Mouse (Mus musculus) ES-E14 (cell line): ENCODE measurements around the gene Zfp963. TPM values are rescaled to one million over a fixed set of nuclear protein-coding genes. Genes with fewer than 3 reads are reported as not detected.

ENCODE experiments used
- DNase-seq: peaks from one replicate; pipeline ENCODE4 v3.0.0-alpha.2; 2013; ENCODE audit warnings: low read depth, low spot score
- H3K27ac ChIP-seq: 2 replicates; pipeline ENCODE4 v1.5.1; 2012; ENCODE audit warnings: low read depth, mild to moderate bottlenecking, low read length, moderate library complexity, mixed read lengths; ENCODE audit not compliant: poor library complexity, insufficient read depth, severe bottlenecking
- H3K36me3 ChIP-seq: 2 replicates; pipeline ENCODE4 v1.6.1; 2012; ENCODE audit warnings: mild to moderate bottlenecking, low read length, moderate library complexity, mixed read lengths; ENCODE audit not compliant: control insufficient read depth, poor library complexity, insufficient read depth, severe bottlenecking
- H3K4me1 ChIP-seq, 2 experiments: fragments of 150-350 bp in 1 of 2; sonication (generic) in 1 of 2; 2 replicates each; pipeline ENCODE4 v1.6.1; 2012; ENCODE audit warnings: low read length in 2 of 2, mild to moderate bottlenecking in 1 of 2, mixed read lengths in 1 of 2; ENCODE audit not compliant: control insufficient read depth in 2 of 2, insufficient read depth in 2 of 2, poor library complexity in 1 of 2
- H3K4me3 ChIP-seq, 2 experiments: fragments of 150-350 bp in 1 of 2; sonication (generic) in 1 of 2; 2 replicates each; pipeline ENCODE4 v1.5.1; 2012; ENCODE audit warnings: low read length in 2 of 2, low read depth in 1 of 2, mild to moderate bottlenecking in 1 of 2, mixed read lengths in 1 of 2; ENCODE audit not compliant: insufficient read depth in 1 of 2, poor library complexity in 1 of 2, severe bottlenecking in 1 of 2
- H3K9ac ChIP-seq: 2 replicates; pipeline ENCODE4 v1.6.1; 2012; ENCODE audit warnings: low read depth, mild to moderate bottlenecking, low read length, mixed read lengths; ENCODE audit not compliant: poor library complexity, insufficient read depth, severe bottlenecking
- H3K9me3 ChIP-seq: fragments of 150-350 bp; sonication (generic); 2 replicates; pipeline ENCODE4 v1.6.1; 2012; ENCODE audit warnings: low read depth, mild to moderate bottlenecking, low read length; ENCODE audit not compliant: control insufficient read depth, insufficient read depth
- CHD2 ChIP-seq: IDR thresholded peaks from 2 replicates; pipeline ENCODE4 v1.6.1; 2014; ENCODE audit warnings: mild to moderate bottlenecking, low read depth, low read length, inconsistent platforms
- HCFC1 ChIP-seq: IDR thresholded peaks from 2 replicates; pipeline ENCODE4 v1.6.1; 2012; ENCODE audit warnings: low read length, inconsistent platforms, borderline replicate concordance; ENCODE audit not compliant: insufficient read depth
- MAFK ChIP-seq: IDR thresholded peaks from 2 replicates; pipeline ENCODE4 v1.6.1; 2014; ENCODE audit warnings: mild to moderate bottlenecking, low read depth, low read length, inconsistent platforms; ENCODE audit not compliant: insufficient read depth
- ZC3H11A ChIP-seq: IDR thresholded peaks from 2 replicates; pipeline ENCODE4 v1.6.1; 2012; ENCODE audit warnings: low read depth, mild to moderate bottlenecking, inconsistent platforms, low read length, borderline replicate concordance
- ZNF384 ChIP-seq: IDR thresholded peaks from 2 replicates; pipeline ENCODE4 v1.6.1; 2012; ENCODE audit warnings: low read depth, low read length, inconsistent platforms
- in situ Hi-C, 2 experiments: fragments of 600-800 bp; cut with MboI; formaldehyde crosslinking; loops; one replicate each; pipeline ENCODE4 v1.15.1; 2025; ENCODE audit warnings: low sequenced_read_pairs in 2 of 2, inconsistent platforms in 1 of 2; ENCODE audit not compliant: unreplicated experiment in 2 of 2
- total RNA-seq: library from RNA; depleted of rRNA; stranded (reverse); fragments of 300-350 nt; gene quantifications from 2 replicates; pipeline ENCODE4 v1.2.3, GENCODE M21; 2012

Zfp963 gene
- total RNA-seq, 1 experiment: 2.7 TPM

DNA sequence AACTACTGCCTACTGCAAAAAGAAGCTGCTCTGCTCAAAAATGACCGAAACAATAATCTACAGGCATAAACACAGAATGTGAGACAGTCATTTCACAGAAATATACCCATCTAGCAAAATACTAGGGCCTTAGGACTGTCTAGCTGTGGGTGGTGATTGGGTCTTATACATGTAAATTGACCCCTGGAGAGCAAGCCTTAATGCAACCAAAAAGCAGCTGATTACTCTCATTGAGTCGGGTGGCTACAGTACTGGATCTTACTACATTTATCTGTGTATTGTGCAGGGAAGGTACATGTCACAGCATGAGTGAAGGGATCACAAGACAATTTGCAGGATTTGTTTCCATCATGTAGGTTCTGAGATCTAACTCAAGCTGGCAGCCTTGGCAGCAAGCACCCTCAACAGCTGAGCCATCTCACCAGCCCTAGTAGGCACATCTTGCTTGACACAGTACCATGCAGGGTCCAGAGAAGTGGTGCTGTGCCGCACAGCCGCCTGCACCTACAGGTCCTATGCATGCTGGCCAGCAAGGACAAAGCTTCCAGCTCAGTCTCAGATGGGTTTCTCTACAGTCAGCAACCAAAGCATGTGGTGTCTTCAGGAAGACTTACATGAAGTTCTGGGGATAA is 12.2 kb upstream of the Zfp963 start:
- no peak overlapping the region for H3K9ac ChIP-seq
- TF ChIP-seq ZC3H11A (no peak), ZNF384 (no peak), CHD2 (no peak), HCFC1 (no peak), MAFK (no peak)
- H3K4me3 ChIP-seq: no peak overlapping the region
- DNase-seq: no peak
- peaks cover 2 to 19% of the 10 kb centered on the region in 2 experiments; a peak in 2 of 4 replicates for H3K4me1 ChIP-seq
- no peak overlapping the region for H3K27ac ChIP-seq
- no peaks in the 10 kb centered on the region for H3K9me3 ChIP-seq
- peaks cover 12% of the 10 kb centered on the region for H3K36me3 ChIP-seq
- in situ Hi-C loops: no loop called here

DNA sequence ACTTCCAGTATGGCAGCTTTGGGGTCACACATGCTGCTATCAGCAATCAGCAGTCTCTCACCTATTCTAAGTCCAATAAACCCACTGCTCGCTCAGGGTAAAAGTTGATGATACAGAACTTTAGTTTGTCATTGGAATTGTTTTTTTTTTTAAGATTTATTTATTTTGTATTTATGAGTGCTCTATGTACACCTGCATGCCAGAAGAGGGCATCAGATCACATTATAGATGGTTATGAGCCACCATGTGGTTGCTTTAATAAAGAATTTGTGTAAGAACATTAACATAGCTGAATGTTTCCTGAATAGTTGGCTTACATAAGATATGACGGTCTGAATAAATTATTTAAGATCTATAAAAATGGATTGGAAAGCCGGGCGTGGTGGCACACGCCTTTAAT is 8.5 kb upstream of the Zfp963 start:
- peaks cover 2 to 23% of the 10 kb centered on the region in 2 experiments; a peak in 2 of 4 replicates for H3K4me1 ChIP-seq
- in situ Hi-C loops: no loop called here
- H3K9me3 ChIP-seq: no peaks in the 10 kb centered on the region

GRCm38 (mm10) chr8:69752437-69752836 is 2.7 kb upstream of the Zfp963 start:
- no peaks in the 10 kb centered on the region for H3K9me3 ChIP-seq
- no peak for DNase-seq
- TF ChIP-seq ZC3H11A (no peak), MAFK (no peak), ZNF384 (no peak), CHD2 (no peak), HCFC1 (no peak)
- no peak overlapping the region for H3K4me3 ChIP-seq
- no peak overlapping the region for H3K27ac ChIP-seq
- in situ Hi-C loops: no loop called here
- H3K4me1 ChIP-seq: peaks cover 4 to 5% of the 10 kb centered on the region in 2 experiments; a peak in 2 of 4 replicates
- 0 out of 2 replicates have a peak, but pooled peaks cover 2% of the 10 kb centered on the region for H3K36me3 ChIP-seq
- no peak overlapping the region for H3K9ac ChIP-seq

More for the DNA sequence above, 8.5 kb upstream of the Zfp963 start:
- no peak overlapping the region for H3K4me3 ChIP-seq
- TF ChIP-seq HCFC1 (no peak), ZNF384 (no peak), ZC3H11A (no peak), CHD2 (no peak), MAFK (no peak)
- H3K27ac ChIP-seq: no peak overlapping the region
- no peak for DNase-seq
- peaks cover 8% of the 10 kb centered on the region for H3K36me3 ChIP-seq
- H3K9ac ChIP-seq: no peak overlapping the region

DNA sequence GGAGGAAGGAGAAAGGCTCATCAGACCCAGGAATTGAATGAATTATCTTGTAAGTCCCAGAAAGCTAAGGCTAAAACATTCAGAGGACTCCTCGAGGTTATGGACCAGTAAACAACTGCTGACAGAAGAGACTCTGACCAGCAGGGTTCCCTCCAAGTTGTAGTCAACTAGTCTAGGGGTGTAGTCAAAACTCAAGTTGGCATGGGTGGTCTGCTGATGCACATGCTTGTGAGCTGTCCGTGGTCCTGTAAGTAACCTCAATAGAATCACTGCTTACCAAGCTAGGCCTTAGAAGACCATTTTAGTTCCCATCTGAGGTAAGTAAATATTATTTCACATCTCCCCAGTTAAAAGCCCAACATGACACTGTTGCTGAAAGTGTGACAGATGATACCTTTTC is 8.5 kb downstream of the Zfp963 start:
- Histone ChIP-seq H3K4me1 (no peaks in the 10 kb centered on the region), H3K9me3 (no peaks in the 10 kb centered on the region), H3K27ac (no peak overlapping the region), H3K4me3 (no peak overlapping the region), H3K36me3 (no peaks in the 10 kb centered on the region), H3K9ac (no peak overlapping the region)
- in situ Hi-C loops: no loop called here
- DNase-seq: no peak
- TF ChIP-seq MAFK: no peak
- TF ChIP-seq ZC3H11A: no peak
- no peak for TF ChIP-seq ZNF384
- no peak for TF ChIP-seq CHD2
- TF ChIP-seq HCFC1: no peak
